Mouse (Mus musculus) forebrain, embryonic 15.5 days (tissue): Measurements from ENCODE around the gene Vti1a. TPM values are rescaled to one million over a fixed set of nuclear protein-coding genes. Genes with fewer than 3 reads are reported as not detected.

ENCODE experiments used
- ATAC-seq: fragments of 200-750 bp; cut with Nextera tagmentation; replicated peaks from 2 replicates; pipeline ENCODE4 v1.8.0; 2017; ENCODE audit warnings: mild to moderate bottlenecking, moderate TSS enrichment, moderate library complexity
- H3K27ac ChIP-seq: fragments of 300-500 bp; sonication (generic); replicated peaks from 2 replicates; pipeline ENCODE4 v1.5.1; 2015; ENCODE audit warnings: mild to moderate bottlenecking, inconsistent platforms
- H3K27me3 ChIP-seq: fragments of 300-500 bp; sonication (generic); 2 replicates; pipeline ENCODE4 v1.6.1; 2015; ENCODE audit warnings: inconsistent platforms
- H3K36me3 ChIP-seq: fragments of 300-500 bp; sonication (generic); 2 replicates; pipeline ENCODE4 v1.6.1; 2015; ENCODE audit warnings: mild to moderate bottlenecking, inconsistent platforms
- H3K4me1 ChIP-seq: fragments of 300-500 bp; sonication (generic); 2 replicates; pipeline ENCODE4 v1.6.1; 2015; ENCODE audit warnings: inconsistent platforms
- H3K4me2 ChIP-seq: fragments of 300-500 bp; sonication (generic); replicated peaks from 2 replicates; pipeline ENCODE4 v1.6.1; 2015; ENCODE audit warnings: mild to moderate bottlenecking, inconsistent platforms
- H3K4me3 ChIP-seq: fragments of 300-500 bp; sonication (generic); 2 replicates; pipeline ENCODE4 v1.5.1; 2015; ENCODE audit warnings: mild to moderate bottlenecking, inconsistent platforms
- H3K9ac ChIP-seq: fragments of 300-500 bp; sonication (generic); replicated peaks from 2 replicates; pipeline ENCODE4 v1.6.1; 2015; ENCODE audit warnings: mild to moderate bottlenecking, inconsistent platforms
- H3K9me3 ChIP-seq: fragments of 300-500 bp; sonication (generic); 2 replicates; pipeline ENCODE4 v1.6.1; 2016; ENCODE audit warnings: inconsistent platforms
- WGBS: fragments of 180-500 bp; shearing (Covaris S2); methylation state at CpG from one replicate; pipeline ENCODE4 v1.1.7; 2015; ENCODE audit warnings: mixed read lengths; 5-methylcytosine and 5-hydroxymethylcytosine counted together
- polyA plus RNA-seq: library from polyadenylated mRNA; unstranded; fragments of >200 nt; fragmentation: Nextera tagmentation; extraction: Ambion mirVana; gene quantifications from 2 replicates; pipeline ENCODE4 v1.2.1, GENCODE M21; 2015

The Vti1a gene
- polyA plus RNA-seq = 29.5 and 29.7 TPM in 2 replicates

DNA sequence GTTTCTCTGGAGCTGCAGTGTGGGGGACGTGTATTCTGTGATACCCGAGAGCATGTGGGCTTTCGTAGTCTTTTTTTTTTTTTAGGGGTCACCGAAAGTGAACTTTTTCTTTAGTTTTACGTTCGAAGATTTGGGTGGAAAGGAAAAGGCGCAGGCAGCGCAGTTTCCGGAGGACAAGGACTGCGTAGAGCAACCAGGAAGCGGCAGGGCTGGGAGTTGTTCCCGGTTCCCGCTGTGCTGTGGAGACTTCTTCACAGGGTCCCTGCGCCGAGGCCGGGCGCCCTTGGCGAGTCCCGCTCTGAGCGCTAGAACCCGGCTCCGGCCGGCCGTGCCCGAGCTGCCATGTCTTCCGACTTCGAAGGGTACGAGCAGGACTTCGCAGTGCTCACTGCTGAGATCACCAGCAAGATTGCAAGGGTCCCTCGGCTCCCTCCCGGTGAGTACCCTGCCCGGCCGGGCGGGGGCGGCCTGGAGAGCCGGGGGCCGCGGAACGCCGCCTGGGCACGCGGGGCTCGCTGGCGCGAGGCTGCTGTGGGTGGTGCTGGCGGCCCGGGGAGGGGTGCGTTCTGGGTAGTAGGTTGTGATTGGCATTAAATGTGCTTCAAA, at the start of gene Vti1a:
TSS of gene Vti1a (plus strand) at position 187 of the 606 bp plus-strand sequence.
- Histone ChIP-seq H3K4me3 (peak within 1 kb of the TSS; percentile 86), H3K27ac (peak within 1 kb of the TSS; percentile 83), H3K27me3 (no peaks in the 10 kb centered on the region), H3K4me2 (peak within 1 kb of the TSS; percentile 89), H3K36me3 (peaks cover 4% of the 10 kb centered on the region; the same call in 1 of the 2 replicates), H3K9me3 (no peaks in the 10 kb centered on the region), H3K9ac (peak within 1 kb of the TSS; percentile 73), H3K4me1 (peaks cover 30% of the 10 kb centered on the region)
- ATAC-seq = peak; percentile 94
- under 1% methylated on average over 48 of the region's 48 CpGs for WGBS

DNA sequence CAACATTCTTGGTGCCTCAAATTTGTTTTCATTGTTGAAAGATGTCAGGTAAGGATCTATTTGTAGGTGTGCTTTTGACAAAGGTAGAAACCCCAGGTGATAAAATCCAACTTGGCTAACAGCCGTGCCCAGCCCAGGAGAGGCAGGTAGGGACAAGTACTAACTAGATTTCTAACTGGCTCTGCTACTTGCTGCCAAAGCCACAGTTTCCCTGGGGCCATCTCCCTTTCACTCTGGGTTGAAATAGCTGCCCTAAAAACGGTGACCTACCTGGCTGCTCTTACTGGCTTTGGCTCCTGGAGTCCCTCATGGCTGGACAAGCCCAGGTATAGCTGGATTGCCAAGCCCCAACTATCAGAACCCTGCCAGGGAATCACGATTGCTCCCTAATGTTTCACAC, 49.3 kb upstream of the Vti1a start:
- Histone ChIP-seq H3K36me3 (no peaks in the 10 kb centered on the region), H3K4me2 (no peak overlapping the region), H3K9me3 (no peaks in the 10 kb centered on the region), H3K4me3 (no peak overlapping the region), H3K4me1 (no peaks in the 10 kb centered on the region), H3K27ac (no peak overlapping the region), H3K27me3 (no peaks in the 10 kb centered on the region), H3K9ac (no peak overlapping the region)
- no peak for ATAC-seq
- 88% methylated on average over 3 of the region's 3 CpGs for WGBS

DNA sequence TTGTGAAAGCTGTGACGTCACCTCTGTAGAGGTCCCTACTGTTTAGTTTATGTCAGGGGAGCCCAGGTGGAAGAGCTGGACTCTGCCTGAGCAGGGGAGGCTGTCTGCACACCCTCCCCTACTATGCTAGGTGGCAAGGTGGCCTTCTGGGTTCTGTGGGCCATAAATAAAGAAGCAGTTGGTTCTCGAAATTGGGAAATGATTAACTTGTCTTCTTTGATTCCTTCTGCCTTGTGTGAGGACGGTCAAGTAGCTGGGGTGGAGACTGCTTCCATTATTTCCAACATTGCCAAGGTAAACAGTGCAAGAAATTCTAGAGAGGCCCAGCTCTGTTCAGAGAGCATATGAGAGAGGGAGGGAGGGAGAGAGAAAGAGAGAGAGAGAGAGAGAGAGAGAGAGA, 47.9 kb upstream of the Vti1a start:
- no peak overlapping the region for H3K4me3 ChIP-seq
- H3K4me1 ChIP-seq = no peaks in the 10 kb centered on the region
- no peaks in the 10 kb centered on the region for H3K27me3 ChIP-seq
- H3K9me3 ChIP-seq = no peaks in the 10 kb centered on the region
- H3K36me3 ChIP-seq = no peaks in the 10 kb centered on the region
- H3K9ac ChIP-seq = no peak overlapping the region
- no peak overlapping the region for H3K27ac ChIP-seq
- no peak for ATAC-seq
- WGBS = 82% methylated on average over 3 of the region's 3 CpGs
- H3K4me2 ChIP-seq = no peak overlapping the region

DNA sequence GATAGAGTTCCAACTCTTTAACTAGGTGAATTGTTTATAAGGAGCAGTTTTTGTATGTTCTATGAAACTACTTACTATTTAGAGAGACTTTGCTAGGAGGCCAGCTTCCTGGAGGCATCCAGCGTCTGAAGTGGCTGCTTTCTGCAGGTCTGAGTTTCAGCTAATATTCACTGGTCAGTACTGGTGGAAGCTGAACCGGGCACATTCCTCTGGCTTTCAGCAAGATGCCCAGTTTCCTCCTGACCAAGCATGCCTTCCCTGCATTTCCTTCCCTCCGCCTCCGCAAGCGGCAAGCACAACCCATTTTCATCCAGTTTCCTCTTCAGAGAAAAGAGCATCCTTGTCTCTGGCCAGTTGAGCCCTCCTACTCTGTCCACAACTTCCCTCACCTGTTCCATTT, 47.0 kb upstream of the Vti1a start:
- Histone ChIP-seq H3K27ac (no peak overlapping the region), H3K4me1 (no peaks in the 10 kb centered on the region), H3K4me2 (no peak overlapping the region), H3K36me3 (no peaks in the 10 kb centered on the region), H3K9ac (no peak overlapping the region), H3K9me3 (no peaks in the 10 kb centered on the region), H3K27me3 (no peaks in the 10 kb centered on the region), H3K4me3 (no peak overlapping the region)
- no peak for ATAC-seq
- WGBS = 81% methylated on average over 5 of the region's 5 CpGs

DNA sequence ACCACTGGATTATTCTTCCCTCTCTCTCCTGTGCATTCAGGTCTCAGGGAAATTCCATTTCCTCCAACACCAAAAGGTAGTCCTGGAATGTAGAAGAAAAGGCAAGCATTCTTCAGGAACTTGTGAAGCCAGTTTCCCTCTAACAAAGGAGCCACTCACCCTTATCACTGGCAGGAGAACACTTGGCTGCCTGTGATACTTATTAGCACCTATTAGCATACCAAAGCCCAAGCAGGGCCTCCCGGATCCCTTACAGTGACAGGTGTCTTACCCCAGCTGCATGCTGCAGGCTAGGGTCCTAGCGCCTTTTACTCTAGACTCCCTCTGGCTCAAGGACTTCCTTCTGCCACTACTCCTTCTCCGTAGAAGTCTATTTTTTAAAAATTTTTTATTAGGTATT, 44.6 kb upstream of the Vti1a start:
- WGBS = 13% methylated on average over 3 of the region's 3 CpGs
- no peak overlapping the region for H3K4me2 ChIP-seq
- no peaks in the 10 kb centered on the region for H3K27me3 ChIP-seq
- H3K27ac ChIP-seq = no peak overlapping the region
- H3K9me3 ChIP-seq = no peaks in the 10 kb centered on the region
- no peak for ATAC-seq
- H3K4me3 ChIP-seq = no peak overlapping the region
- H3K4me1 ChIP-seq = no peaks in the 10 kb centered on the region
- H3K36me3 ChIP-seq = no peaks in the 10 kb centered on the region
- H3K9ac ChIP-seq = no peak overlapping the region

DNA sequence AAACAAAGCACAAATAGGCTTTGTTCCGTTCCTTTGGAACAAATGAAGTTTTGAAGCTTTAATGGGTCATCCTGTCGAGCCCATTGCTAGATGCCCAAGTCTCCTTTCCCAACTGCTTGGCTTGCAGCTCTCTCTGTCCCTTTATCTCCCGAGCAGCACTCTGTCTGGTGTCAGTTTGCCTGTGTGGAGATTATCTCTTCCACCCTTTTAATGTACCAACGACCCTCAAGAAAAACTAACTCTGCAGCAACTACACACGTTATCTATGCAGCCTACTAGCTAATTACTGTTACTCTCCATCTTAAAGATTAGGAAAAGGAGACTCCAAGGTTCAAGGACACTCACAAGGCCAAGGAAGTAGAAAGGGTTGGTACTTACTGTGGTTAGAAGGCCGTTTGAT, 42.8 kb upstream of the Vti1a start:
- H3K36me3 ChIP-seq = no peaks in the 10 kb centered on the region
- H3K4me3 ChIP-seq = no peak overlapping the region
- H3K27me3 ChIP-seq = no peaks in the 10 kb centered on the region
- 82% methylated on average over 6 of the region's 6 CpGs for WGBS
- no peaks in the 10 kb centered on the region for H3K4me1 ChIP-seq
- no peak overlapping the region for H3K27ac ChIP-seq
- no peak overlapping the region for H3K4me2 ChIP-seq
- H3K9ac ChIP-seq = no peak overlapping the region
- no peaks in the 10 kb centered on the region for H3K9me3 ChIP-seq
- ATAC-seq = no peak

DNA sequence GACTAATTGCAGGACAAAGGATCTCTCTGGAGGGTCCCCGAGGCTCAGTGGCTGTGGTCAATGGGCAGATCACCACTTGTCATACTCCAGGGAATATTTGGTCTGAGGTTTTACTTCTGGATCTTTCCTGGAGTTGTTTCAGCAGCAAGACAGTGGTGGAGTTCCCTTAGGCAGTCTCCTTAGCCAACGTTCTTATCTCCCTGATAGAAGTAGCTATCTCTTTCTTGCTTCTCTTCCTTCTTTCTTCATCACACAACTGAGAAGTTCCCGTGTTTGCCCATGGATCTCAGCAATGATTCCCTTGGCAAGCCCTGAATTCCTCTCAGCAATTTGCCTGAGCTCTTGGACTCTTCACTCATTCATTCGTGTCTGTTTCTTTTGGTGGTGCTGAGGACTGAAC, 40.0 kb upstream of the Vti1a start:
- H3K4me3 ChIP-seq = no peak overlapping the region
- H3K4me2 ChIP-seq = no peak overlapping the region
- no peaks in the 10 kb centered on the region for H3K4me1 ChIP-seq
- no peaks in the 10 kb centered on the region for H3K36me3 ChIP-seq
- no peak overlapping the region for H3K9ac ChIP-seq
- no peak for ATAC-seq
- 68% methylated on average over 4 of the region's 4 CpGs for WGBS
- H3K9me3 ChIP-seq = no peaks in the 10 kb centered on the region
- no peaks in the 10 kb centered on the region for H3K27me3 ChIP-seq
- H3K27ac ChIP-seq = no peak overlapping the region

DNA sequence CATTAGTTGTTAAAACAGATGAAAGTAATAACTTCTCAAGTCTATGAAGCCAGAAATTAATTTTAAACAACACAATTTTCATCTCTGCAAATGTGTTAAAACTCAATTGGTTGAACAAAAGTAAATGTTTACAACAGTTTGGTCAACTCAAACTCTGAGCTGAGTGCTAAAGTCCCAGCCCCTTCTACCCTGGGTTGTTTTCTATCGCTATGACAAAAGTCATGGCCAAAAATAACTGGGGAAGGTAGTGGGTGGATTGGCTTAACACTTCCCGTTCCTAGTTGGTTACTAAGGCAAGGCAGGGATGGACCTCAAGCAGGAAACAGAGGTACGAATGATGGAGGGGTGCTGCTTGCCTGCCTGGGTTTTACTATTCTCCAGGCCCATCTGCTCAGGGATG, 39.3 kb upstream of the Vti1a start:
- no peaks in the 10 kb centered on the region for H3K4me1 ChIP-seq
- no peaks in the 10 kb centered on the region for H3K36me3 ChIP-seq
- H3K4me3 ChIP-seq = no peak overlapping the region
- WGBS = 95% methylated on average over 3 of the region's 3 CpGs
- no peak overlapping the region for H3K9ac ChIP-seq
- no peaks in the 10 kb centered on the region for H3K27me3 ChIP-seq
- no peak for ATAC-seq
- H3K9me3 ChIP-seq = no peaks in the 10 kb centered on the region
- no peak overlapping the region for H3K4me2 ChIP-seq
- H3K27ac ChIP-seq = no peak overlapping the region

DNA sequence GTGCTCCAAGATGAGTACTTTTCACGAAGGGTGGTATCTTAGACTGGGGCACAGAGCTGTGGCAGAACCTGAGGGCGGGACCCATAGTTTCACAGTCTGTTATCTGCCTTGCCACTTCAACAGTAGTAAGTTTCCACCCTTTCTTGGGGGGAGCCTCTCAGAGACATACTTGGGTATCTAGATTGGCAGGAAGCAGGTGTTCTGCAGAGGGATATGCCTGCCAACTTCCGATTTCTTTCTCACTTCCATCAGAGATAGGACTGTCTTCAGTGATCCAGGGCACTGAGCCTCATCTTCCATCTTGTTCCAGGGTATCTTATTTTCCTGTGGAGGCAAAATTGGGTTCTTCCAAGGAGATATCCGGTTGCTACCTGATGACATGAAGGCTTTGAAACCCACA, 32.0 kb upstream of the Vti1a start:
- H3K36me3 ChIP-seq = no peaks in the 10 kb centered on the region
- H3K9me3 ChIP-seq = no peaks in the 10 kb centered on the region
- H3K9ac ChIP-seq = no peak overlapping the region
- no peaks in the 10 kb centered on the region for H3K4me1 ChIP-seq
- ATAC-seq = no peak
- no peaks in the 10 kb centered on the region for H3K27me3 ChIP-seq
- H3K4me3 ChIP-seq = no peak overlapping the region
- H3K27ac ChIP-seq = no peak overlapping the region
- no peak overlapping the region for H3K4me2 ChIP-seq
- WGBS = 93% methylated on average over 4 of the region's 4 CpGs

DNA sequence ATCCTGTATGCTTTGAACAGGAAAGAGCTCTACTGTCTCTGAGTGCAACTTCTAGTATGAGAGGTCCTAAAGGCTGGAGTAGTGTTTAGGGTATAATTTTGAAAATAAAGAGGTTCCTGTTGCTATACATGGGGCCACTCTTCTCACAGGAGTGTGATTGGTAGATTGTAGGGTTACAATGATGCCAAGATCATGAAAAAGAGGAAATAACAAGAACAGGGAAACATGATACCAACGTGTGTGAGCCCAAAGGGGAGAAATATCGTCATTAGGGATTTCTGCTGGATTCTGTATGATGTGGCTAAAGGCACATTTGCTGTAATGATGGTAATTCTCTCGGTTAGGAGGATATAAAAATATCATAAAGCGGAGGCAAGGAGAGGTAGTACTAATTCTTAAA, 30.1 kb upstream of the Vti1a start:
- H3K4me2 ChIP-seq = no peak overlapping the region
- no peak for ATAC-seq
- no peaks in the 10 kb centered on the region for H3K27me3 ChIP-seq
- H3K9me3 ChIP-seq = no peaks in the 10 kb centered on the region
- no peak overlapping the region for H3K9ac ChIP-seq
- no peak overlapping the region for H3K27ac ChIP-seq
- no peak overlapping the region for H3K4me3 ChIP-seq
- H3K36me3 ChIP-seq = no peaks in the 10 kb centered on the region
- 95% methylated on average over 4 of the region's 4 CpGs for WGBS
- no peaks in the 10 kb centered on the region for H3K4me1 ChIP-seq

DNA sequence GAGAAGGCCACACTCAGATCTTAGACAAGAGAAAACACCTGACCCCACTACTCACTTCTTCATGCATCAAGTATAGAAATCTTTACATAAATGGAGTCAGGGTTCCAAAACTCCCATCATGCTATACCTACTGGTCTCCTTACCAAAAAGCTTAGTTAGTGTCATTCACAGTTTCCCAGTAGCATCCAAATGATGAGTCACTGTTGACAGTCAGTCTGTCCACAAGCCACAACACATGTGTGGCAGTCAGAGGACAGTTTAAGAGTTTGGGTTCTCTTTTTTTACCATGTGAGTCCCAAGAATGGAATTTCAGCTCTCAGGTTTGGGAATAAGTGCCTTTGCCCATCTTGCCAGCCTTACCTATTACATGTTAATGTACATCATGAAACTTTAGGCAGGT, 27.1 kb upstream of the Vti1a start:
- no peak overlapping the region for H3K27ac ChIP-seq
- H3K9ac ChIP-seq = no peak overlapping the region
- H3K4me3 ChIP-seq = no peak overlapping the region
- H3K27me3 ChIP-seq = no peaks in the 10 kb centered on the region
- H3K9me3 ChIP-seq = no peaks in the 10 kb centered on the region
- no peak overlapping the region for H3K4me2 ChIP-seq
- no peak for ATAC-seq
- no peaks in the 10 kb centered on the region for H3K36me3 ChIP-seq
- no peaks in the 10 kb centered on the region for H3K4me1 ChIP-seq

DNA sequence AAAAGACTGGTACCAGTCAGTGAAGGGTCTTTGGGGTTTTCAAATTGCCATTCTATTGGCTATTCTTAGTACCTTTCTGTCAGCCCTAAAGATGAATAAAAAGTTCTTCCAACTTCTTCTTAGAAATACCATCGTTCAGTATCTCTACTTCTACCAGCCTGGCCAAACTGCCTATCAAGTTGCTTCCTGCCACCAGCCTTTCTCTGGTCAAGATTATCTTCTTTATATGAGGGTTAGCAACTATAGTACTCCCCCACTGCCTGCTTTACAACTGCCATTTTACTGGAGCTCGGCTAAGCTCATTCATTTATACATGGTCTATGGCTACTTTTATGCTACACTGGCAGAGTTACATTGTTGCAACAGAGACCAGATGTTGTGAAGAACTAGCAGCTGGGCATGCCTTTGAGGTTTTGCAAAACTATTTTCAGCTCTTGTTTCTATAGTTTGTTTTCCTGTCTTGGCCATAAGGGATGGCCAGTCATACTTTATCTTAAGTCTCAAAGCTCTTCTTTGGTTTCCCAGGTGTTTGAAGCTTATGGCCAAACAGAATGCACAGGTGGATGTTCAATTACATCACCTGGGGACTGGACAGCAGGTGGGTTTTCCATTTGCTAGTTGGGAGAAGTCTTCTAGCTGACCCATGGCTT, 25.3 kb upstream of the Vti1a start:
- H3K4me3 ChIP-seq = no peak overlapping the region
- no peak overlapping the region for H3K4me2 ChIP-seq
- no peaks in the 10 kb centered on the region for H3K9me3 ChIP-seq
- H3K36me3 ChIP-seq = no peaks in the 10 kb centered on the region
- H3K27me3 ChIP-seq = no peaks in the 10 kb centered on the region
- no peak overlapping the region for H3K27ac ChIP-seq
- no peaks in the 10 kb centered on the region for H3K4me1 ChIP-seq
- WGBS = 84% methylated on average over 2 of the region's 2 CpGs
- no peak overlapping the region for H3K9ac ChIP-seq
- no peak for ATAC-seq
